Mouse (Mus musculus) thymus, adult 2 months (tissue): ENCODE measurements at regions not wholly inside any gene's neighbourhood (a gene's known extent, or its start where the extent isn't known, plus 50 kb on each side); places are given as distances from the start of the nearest gene placed in this dataset.

Experiments
- CTCF ChIP-seq: fragments of 200-500 bp; IDR thresholded peaks from 2 replicates; pipeline ENCODE4 v1.5.1; 2012; ENCODE audit warnings: mild to moderate bottlenecking, control low read depth, low read length, moderate library complexity, borderline replicate concordance; ENCODE audit not compliant: control insufficient read depth, poor library complexity, insufficient read depth; ENCODE audit errors: extremely low read depth
- POLR2A ChIP-seq: fragments of 200-500 bp; IDR thresholded peaks from 2 replicates; pipeline ENCODE4 v1.6.1; 2012; ENCODE audit warnings: mild to moderate bottlenecking, low read length, control low read depth, moderate library complexity; ENCODE audit not compliant: control insufficient read depth, poor library complexity, insufficient read depth; ENCODE audit errors: extremely low read depth

- TF ChIP-seq POLR2A, result no peak
- no peak for TF ChIP-seq CTCF
Measured at GRCm38 (mm10) chr7:39729723-39730122, 212.2 kb downstream of the Zfp619 start.
